Mouse (Mus musculus): ENCODE data around the gene Canx. TPM values are rescaled to one million over a fixed set of nuclear protein-coding genes. Genes with fewer than 3 reads are reported as not detected.

The Canx gene
- polyA plus RNA-seq, 1 experiment from 2014 or later = 282 TPM

- peak; percentile 30; the same call in 1 of the 2 replicates for ATAC-seq (ENCODE audit: low FRiP score, low read depth)
These were observed 33.7 kb upstream of the Canx start for GRCm38 (mm10) chr11:50358950-50359861.

GRCm38 (mm10) chr11:50355395-50355794 lies 29.9 kb upstream of the Canx start:
- 76% methylated on average over 1 of the region's 1 CpGs for WGBS
- no peaks in the 10 kb centered on the region for H3K9me3 ChIP-seq
- H3K36me3 ChIP-seq = no peaks in the 10 kb centered on the region
- H3K9ac ChIP-seq (replicated peaks) = no peak overlapping the region
- no peak overlapping the region for H3K4me3 ChIP-seq
- H3K4me1 ChIP-seq = no peaks in the 10 kb centered on the region
- H3K27me3 ChIP-seq = peaks cover 25% of the 10 kb centered on the region
- ATAC-seq (ENCODE audit: low FRiP score, low read depth) = no peak
- H3K27ac ChIP-seq (replicated peaks) = no peak overlapping the region
- H3K4me2 ChIP-seq (replicated peaks) = no peak overlapping the region

More at GRCm38 (mm10) chr11:50358950-50359861, 33.7 kb upstream of the Canx start:
- 2% methylated on average over 74 of the region's 74 CpGs for WGBS
- H3K4me1 ChIP-seq = no peaks in the 10 kb centered on the region
- H3K9ac ChIP-seq (replicated peaks) = peak overlapping the region; percentile 24; the same call in 1 of the 2 replicates
- no peaks in the 10 kb centered on the region for H3K36me3 ChIP-seq
- peak overlapping the region; percentile 55 for H3K4me2 ChIP-seq (replicated peaks)
- H3K9me3 ChIP-seq = no peaks in the 10 kb centered on the region
- peaks cover 34% of the 10 kb centered on the region for H3K27me3 ChIP-seq
- H3K27ac ChIP-seq (replicated peaks) = no peak overlapping the region
- peak overlapping the region; percentile 45 for H3K4me3 ChIP-seq

GRCm38 (mm10) chr11:50354851-50355250 lies 29.4 kb upstream of the Canx start:
- H3K4me1 ChIP-seq = no peaks in the 10 kb centered on the region
- 79% methylated on average over 3 of the region's 3 CpGs for WGBS
- no peak for ATAC-seq (ENCODE audit: low FRiP score, low read depth)

GRCm38 (mm10) chr11:50354162-50354561 lies 28.7 kb upstream of the Canx start, which contains the start of gene Cby3:
Gene Cby3 (plus strand): TSS chr11:50354462.
- Histone ChIP-seq H3K27ac (replicated peaks) (no peak within 1 kb of the TSS), H3K27me3 (peaks cover 18% of the 10 kb centered on the region), H3K36me3 (no peaks in the 10 kb centered on the region), H3K4me1 (no peaks in the 10 kb centered on the region), H3K4me2 (replicated peaks) (no peak within 1 kb of the TSS), H3K9me3 (no peaks in the 10 kb centered on the region), H3K9ac (replicated peaks) (no peak within 1 kb of the TSS), H3K4me3 (no peak within 1 kb of the TSS)
- no peak for ATAC-seq (ENCODE audit: low FRiP score, low read depth)

More at GRCm38 (mm10) chr11:50354851-50355250, 29.4 kb upstream of the Canx start:
- H3K36me3 ChIP-seq = no peaks in the 10 kb centered on the region
- H3K27ac ChIP-seq (replicated peaks) = no peak overlapping the region
- no peak overlapping the region for H3K4me2 ChIP-seq (replicated peaks)
- H3K9me3 ChIP-seq = no peaks in the 10 kb centered on the region
- peaks cover 23% of the 10 kb centered on the region for H3K27me3 ChIP-seq
- no peak overlapping the region for H3K9ac ChIP-seq (replicated peaks)
- H3K4me3 ChIP-seq = no peak overlapping the region

- no peak overlapping the region for H3K27ac ChIP-seq (replicated peaks)
- no peak overlapping the region for H3K9ac ChIP-seq (replicated peaks)
- ATAC-seq (ENCODE audit: low FRiP score, low read depth) = no peak
- WGBS = 93% methylated on average over 2 of the region's 2 CpGs
- no peak overlapping the region for H3K4me2 ChIP-seq (replicated peaks)
- no peaks in the 10 kb centered on the region for H3K9me3 ChIP-seq
- no peaks in the 10 kb centered on the region for H3K27me3 ChIP-seq
- no peak overlapping the region for H3K4me3 ChIP-seq
- no peaks in the 10 kb centered on the region for H3K36me3 ChIP-seq
- no peaks in the 10 kb centered on the region for H3K4me1 ChIP-seq
These were observed 26.7 kb upstream of the Canx start for GRCm38 (mm10) chr11:50352177-50352576.

GRCm38 (mm10) chr11:50346256-50347032 lies 21.0 kb upstream of the Canx start:
- Histone ChIP-seq H3K4me3 (no peak overlapping the region), H3K36me3 (no peaks in the 10 kb centered on the region), H3K27ac (replicated peaks) (no peak overlapping the region), H3K4me1 (no peaks in the 10 kb centered on the region), H3K9me3 (no peaks in the 10 kb centered on the region), H3K4me2 (replicated peaks) (no peak overlapping the region), H3K27me3 (no peaks in the 10 kb centered on the region), H3K9ac (replicated peaks) (no peak overlapping the region)
- ATAC-seq (ENCODE audit: low FRiP score, low read depth) = no peak
- WGBS = 88% methylated on average over 9 of the region's 9 CpGs

GRCm38 (mm10) chr11:50345486-50345885 lies 20.0 kb upstream of the Canx start:
- no peaks in the 10 kb centered on the region for H3K27me3 ChIP-seq
- no peak overlapping the region for H3K27ac ChIP-seq (replicated peaks)
- ATAC-seq (ENCODE audit: low FRiP score, low read depth) = no peak
- H3K4me2 ChIP-seq (replicated peaks) = no peak overlapping the region
- no peaks in the 10 kb centered on the region for H3K36me3 ChIP-seq
- H3K4me1 ChIP-seq = no peaks in the 10 kb centered on the region
- H3K9me3 ChIP-seq = no peaks in the 10 kb centered on the region
- H3K4me3 ChIP-seq = no peak overlapping the region
- no peak overlapping the region for H3K9ac ChIP-seq (replicated peaks)
- WGBS = 66% methylated on average over 4 of the region's 4 CpGs

GRCm38 (mm10) chr11:50336891-50337290 lies 11.4 kb upstream of the Canx start:
- H3K4me2 ChIP-seq (replicated peaks) = no peak overlapping the region
- WGBS = 58% methylated on average over 4 of the region's 4 CpGs

GRCm38 (mm10) chr11:50336126-50336525 lies 10.7 kb upstream of the Canx start:
- Histone ChIP-seq H3K36me3 (no peaks in the 10 kb centered on the region), H3K4me1 (no peaks in the 10 kb centered on the region), H3K27ac (replicated peaks) (no peak overlapping the region), H3K9ac (replicated peaks) (no peak overlapping the region), H3K27me3 (no peaks in the 10 kb centered on the region), H3K4me2 (replicated peaks) (no peak overlapping the region), H3K4me3 (no peak overlapping the region), H3K9me3 (no peaks in the 10 kb centered on the region)
- ATAC-seq (ENCODE audit: low FRiP score, low read depth) = no peak
- 52% methylated on average over 1 of the region's 1 CpGs for WGBS

More at GRCm38 (mm10) chr11:50336891-50337290, 11.4 kb upstream of the Canx start:
- no peak overlapping the region for H3K27ac ChIP-seq (replicated peaks)
- no peaks in the 10 kb centered on the region for H3K9me3 ChIP-seq
- H3K36me3 ChIP-seq = no peaks in the 10 kb centered on the region
- no peaks in the 10 kb centered on the region for H3K4me1 ChIP-seq
- H3K27me3 ChIP-seq = no peaks in the 10 kb centered on the region
- H3K9ac ChIP-seq (replicated peaks) = no peak overlapping the region
- ATAC-seq (ENCODE audit: low FRiP score, low read depth) = no peak
- H3K4me3 ChIP-seq = no peak overlapping the region

GRCm38 (mm10) chr11:50333181-50333580 lies 7.7 kb upstream of the Canx start:
- Histone ChIP-seq H3K27ac (replicated peaks) (no peak overlapping the region), H3K9me3 (no peaks in the 10 kb centered on the region), H3K4me1 (no peaks in the 10 kb centered on the region), H3K36me3 (peaks cover 9% of the 10 kb centered on the region), H3K27me3 (no peaks in the 10 kb centered on the region), H3K4me3 (no peak overlapping the region), H3K4me2 (replicated peaks) (no peak overlapping the region), H3K9ac (replicated peaks) (no peak overlapping the region)
- ATAC-seq (ENCODE audit: low FRiP score, low read depth) = no peak
- WGBS = 85% methylated on average over 3 of the region's 3 CpGs

- Histone ChIP-seq H3K27ac (replicated peaks) (no peak overlapping the region), H3K4me2 (replicated peaks) (no peak overlapping the region), H3K9ac (replicated peaks) (no peak overlapping the region), H3K9me3 (no peaks in the 10 kb centered on the region), H3K36me3 (peaks cover 10% of the 10 kb centered on the region), H3K4me1 (peaks cover 12% of the 10 kb centered on the region), H3K27me3 (no peaks in the 10 kb centered on the region), H3K4me3 (no peak overlapping the region)
- 95% methylated on average over 1 of the region's 1 CpGs for WGBS
- no peak for ATAC-seq (ENCODE audit: low FRiP score, low read depth)
These were observed 3.9 kb upstream of the Canx start for GRCm38 (mm10) chr11:50329378-50329777.

- Histone ChIP-seq H3K27me3 (no peaks in the 10 kb centered on the region), H3K4me3 (no peak overlapping the region), H3K27ac (replicated peaks) (no peak overlapping the region), H3K9ac (replicated peaks) (no peak overlapping the region), H3K4me2 (replicated peaks) (no peak overlapping the region), H3K36me3 (peaks cover 10% of the 10 kb centered on the region), H3K9me3 (no peaks in the 10 kb centered on the region), H3K4me1 (peaks cover 24% of the 10 kb centered on the region)
- 98% methylated on average over 3 of the region's 3 CpGs for WGBS
- ATAC-seq (ENCODE audit: low FRiP score, low read depth) = no peak
These were observed 2.7 kb upstream of the Canx start for GRCm38 (mm10) chr11:50328075-50328625.

Measured in midbrain, embryonic 12.5 days (tissue).